Mouse (Mus musculus): Measurements from ENCODE around the gene Mars. TPM values are rescaled to one million over a fixed set of nuclear protein-coding genes. Genes with fewer than 3 reads are reported as not detected.
A peak's percentile ranks its signal among the peaks of the same experiment; 100 is the strongest.

Gene Mars
- total and polyA plus RNA-seq, 3 experiments = 147 to 195 TPM; not detected in 1

DNA sequence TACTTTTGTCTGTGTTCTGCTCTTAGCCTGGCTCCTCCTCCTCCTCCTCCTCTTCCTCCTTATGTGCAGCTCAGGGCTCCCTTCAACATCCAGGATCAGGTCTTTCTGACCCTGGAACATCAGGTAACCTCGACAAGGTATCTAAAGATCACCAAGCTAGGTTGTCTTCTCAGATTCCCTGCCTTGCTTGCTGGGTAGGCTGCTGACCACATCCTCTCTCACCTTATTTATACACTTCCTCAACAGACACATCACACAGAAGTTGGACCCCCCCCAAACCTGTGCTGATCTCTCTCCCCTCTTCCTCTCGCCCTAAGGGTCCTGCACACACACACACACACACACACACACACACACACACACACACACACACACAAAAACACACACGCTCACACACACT lies 10.0 kb upstream of the Mars start, which contains the start of gene Arhgap9:
Gene Arhgap9 (plus strand): TSS at position 344 of the 400 bp plus-strand sequence.
- Histone ChIP-seq H3K4me1 (ENCODE audit: control insufficient read depth in 1 of 2, insufficient read depth in 2 of 2, low read length in 2 of 2) (peaks cover 15 to 30% of the 10 kb centered on the region in 2 experiments), H3K36me3 (ENCODE audit: control insufficient read depth in 1 of 2, insufficient read depth in 2 of 2, low read length in 2 of 2) (peaks cover 0 to 19% of the 10 kb centered on the region in 2 experiments; a peak in 2 of 4 replicates), H3K9ac (ENCODE audit: control insufficient read depth, low read depth, low read length, poor library complexity, severe bottlenecking) (peak within 1 kb of the TSS; percentile 71), H3K27ac (ENCODE audit: control insufficient read depth, low read depth, low read length) (no peak within 1 kb of the TSS; the same call in 1 of the 2 replicates), H3K79me2 (ENCODE audit: control insufficient read depth, insufficient read depth, low read length, poor library complexity) (peaks cover 2% of the 10 kb centered on the region; the same call in 1 of the 2 replicates), H3K4me3 (ENCODE audit: control insufficient read depth in 1 of 2, insufficient read depth in 1 of 2, low read depth in 2 of 2, low read length in 2 of 2) (no peak within 1 kb of the TSS), H3K9me3 (replicated peaks; ENCODE audit: insufficient read depth, low read length) (no peaks in the 10 kb centered on the region), H3K27me3 (ENCODE audit: control insufficient read depth in 1 of 2, insufficient read depth in 2 of 2, low read length in 2 of 2) (no peaks in the 10 kb centered on the region)
- TF ChIP-seq USF1 (IDR thresholded peaks at IDR 0.05; ENCODE audit: low read depth, low read length) = no peak
- no peak for TF ChIP-seq GATA1 (IDR thresholded peaks at IDR 0.05; ENCODE audit: low read depth, low read length)
- TF ChIP-seq CHD2 (IDR thresholded peaks at IDR 0.05; ENCODE audit: low read length) = no peak
- no peak for TF ChIP-seq ZMIZ1 (IDR thresholded peaks at IDR 0.05; ENCODE audit: low read depth, low read length)
- TF ChIP-seq MXI1 (IDR thresholded peaks at IDR 0.05; ENCODE audit: low read depth, low read length) = no peak
- no peak for TF ChIP-seq EP300 (IDR thresholded peaks at IDR 0.05; ENCODE audit: low read depth in 1 of 2, low read length in 2 of 2)
- no peak for DNase-seq (ENCODE audit: low read depth, low spot score)

DNA sequence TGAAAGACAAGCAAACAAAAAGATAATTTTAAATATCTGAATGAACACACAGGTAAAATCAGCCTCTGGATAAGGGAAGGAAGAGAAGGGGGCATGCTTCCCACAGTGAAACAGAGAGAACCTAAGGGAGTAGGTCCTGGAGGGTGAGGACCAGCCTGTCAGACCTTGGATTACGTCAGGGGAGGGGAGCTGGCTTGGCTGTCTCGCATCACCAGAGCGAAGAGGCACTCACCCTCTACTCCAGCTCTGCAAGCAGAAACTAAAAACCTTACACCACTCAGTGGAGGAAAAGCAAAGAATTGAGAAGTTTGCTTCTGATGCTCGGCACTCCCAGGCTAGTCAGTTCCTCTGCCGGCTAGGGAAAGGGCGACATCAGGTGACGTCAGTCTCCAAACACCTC lies 8.4 kb upstream of the Mars start:
- Histone ChIP-seq H3K27ac (ENCODE audit: control insufficient read depth, low read depth, low read length) (no peak overlapping the region), H3K36me3 (ENCODE audit: control insufficient read depth in 1 of 2, insufficient read depth in 2 of 2, low read length in 2 of 2) (peaks cover 0 to 19% of the 10 kb centered on the region in 2 experiments; a peak in 2 of 4 replicates), H3K4me1 (ENCODE audit: control insufficient read depth in 1 of 2, insufficient read depth in 2 of 2, low read length in 2 of 2) (peaks cover 15 to 33% of the 10 kb centered on the region in 2 experiments), H3K79me2 (ENCODE audit: control insufficient read depth, insufficient read depth, low read length, poor library complexity) (peaks cover 2% of the 10 kb centered on the region; the same call in 1 of the 2 replicates), H3K4me3 (ENCODE audit: control insufficient read depth in 1 of 2, insufficient read depth in 1 of 2, low read depth in 2 of 2, low read length in 2 of 2) (no peak overlapping the region), H3K27me3 (ENCODE audit: control insufficient read depth in 1 of 2, insufficient read depth in 2 of 2, low read length in 2 of 2) (no peaks in the 10 kb centered on the region), H3K9ac (ENCODE audit: control insufficient read depth, low read depth, low read length, poor library complexity, severe bottlenecking) (no peak overlapping the region), H3K9me3 (replicated peaks; ENCODE audit: insufficient read depth, low read length) (no peaks in the 10 kb centered on the region)
- no peak for DNase-seq (ENCODE audit: low read depth, low spot score)
- TF ChIP-seq E2F4 (IDR thresholded peaks at IDR 0.05; ENCODE audit: borderline replicate concordance, low read depth, low read length) (no peak), RCOR1 (IDR thresholded peaks at IDR 0.05; ENCODE audit: low read depth, low read length) (no peak), ZKSCAN1 (IDR thresholded peaks at IDR 0.05; ENCODE audit: low read depth, low read length) (no peak), ZC3H11A (IDR thresholded peaks at IDR 0.05; ENCODE audit: low read depth, low read length) (no peak), MXI1 (IDR thresholded peaks at IDR 0.05; ENCODE audit: low read depth, low read length) (no peak), POLR2A (IDR thresholded peaks at IDR 0.05; ENCODE audit: control insufficient read depth in 1 of 2, insufficient read depth in 1 of 2, low read depth in 1 of 2, low read length in 2 of 2, poor library complexity in 1 of 2) (no peak), EP300 (IDR thresholded peaks at IDR 0.05; ENCODE audit: low read depth in 1 of 2, low read length in 2 of 2) (no peak), USF1 (IDR thresholded peaks at IDR 0.05; ENCODE audit: low read depth, low read length) (no peak), NRF1 (IDR thresholded peaks at IDR 0.05; ENCODE audit: insufficient read depth, low read depth, low read length, poor library complexity, severe bottlenecking) (no peak), JUND (IDR thresholded peaks at IDR 0.05; ENCODE audit: low read depth, low read length) (no peak), BHLHE40 (IDR thresholded peaks at IDR 0.05; ENCODE audit: borderline replicate concordance, low read depth, low read length) (no peak), KAT2A (conservative IDR thresholded peaks at IDR 0.05; ENCODE audit: low read depth, low read length) (no peak), POLR2AphosphoS2 (IDR thresholded peaks at IDR 0.05; ENCODE audit: low read length) (no peak), MYB (IDR thresholded peaks at IDR 0.05; ENCODE audit: low read depth, low read length) (no peak), TBP (IDR thresholded peaks at IDR 0.05; ENCODE audit: low read depth, low read length) (no peak), CHD1 (IDR thresholded peaks at IDR 0.05; ENCODE audit: low read depth, low read length) (no peak), GABPA (IDR thresholded peaks at IDR 0.05; ENCODE audit: low read depth, low read length) (no peak), MEF2A (IDR thresholded peaks at IDR 0.05; ENCODE audit: extremely low read depth, insufficient replicate concordance, low read depth, low read length, poor library complexity, severe bottlenecking) (no peak)
